Mouse (Mus musculus) heart, adult 11 months (tissue): Measurements from ENCODE around the gene Zfp467.

Experiments used
- DNase-seq: peaks from one replicate; pipeline ENCODE4 v3.0.0; 2022

Zfp467 gene

GRCm38 (mm10) chr6:48445181-48446101 lies at the start of gene Zfp467:
Gene Zfp467 (minus strand): TSS chr6:48445825.
- DNase-seq, result peak; percentile 98

DNA sequence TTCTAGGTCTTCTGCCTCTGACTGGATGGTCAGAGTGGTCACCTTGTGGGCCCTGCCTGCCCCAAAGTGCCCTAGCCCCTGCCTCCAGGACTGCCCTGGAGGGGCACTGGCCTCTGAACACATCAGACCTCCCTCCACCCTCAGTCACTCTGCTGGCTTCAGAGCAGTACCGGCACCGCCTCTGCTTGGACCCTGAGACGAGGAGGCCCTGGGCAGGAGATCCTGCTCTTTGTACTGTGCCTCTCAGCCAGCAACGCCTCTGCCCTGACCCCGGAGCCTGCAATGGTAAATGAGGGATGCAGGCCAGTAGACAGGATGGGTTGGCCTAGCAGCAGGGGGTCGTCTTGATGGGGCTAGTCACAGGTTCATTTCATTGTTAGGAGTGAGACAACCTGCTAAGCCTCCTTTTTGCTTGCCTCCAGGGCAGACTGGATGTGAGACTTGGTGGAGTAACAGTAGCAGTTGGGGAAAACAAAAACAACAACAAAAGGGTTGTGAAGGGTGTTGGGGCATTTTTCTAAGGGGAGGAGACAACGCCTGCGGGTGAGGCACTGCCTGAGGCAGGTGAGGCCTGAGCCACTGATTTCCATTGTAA lies 47.6 kb upstream of the Zfp467 start:
- no peak for DNase-seq

- no peak for DNase-seq
Observed at GRCm38 (mm10) chr6:48491361-48491760, 45.7 kb upstream of the Zfp467 start.

- no peak for DNase-seq
Observed at GRCm38 (mm10) chr6:48489741-48490140, 44.1 kb upstream of the Zfp467 start.

DNA sequence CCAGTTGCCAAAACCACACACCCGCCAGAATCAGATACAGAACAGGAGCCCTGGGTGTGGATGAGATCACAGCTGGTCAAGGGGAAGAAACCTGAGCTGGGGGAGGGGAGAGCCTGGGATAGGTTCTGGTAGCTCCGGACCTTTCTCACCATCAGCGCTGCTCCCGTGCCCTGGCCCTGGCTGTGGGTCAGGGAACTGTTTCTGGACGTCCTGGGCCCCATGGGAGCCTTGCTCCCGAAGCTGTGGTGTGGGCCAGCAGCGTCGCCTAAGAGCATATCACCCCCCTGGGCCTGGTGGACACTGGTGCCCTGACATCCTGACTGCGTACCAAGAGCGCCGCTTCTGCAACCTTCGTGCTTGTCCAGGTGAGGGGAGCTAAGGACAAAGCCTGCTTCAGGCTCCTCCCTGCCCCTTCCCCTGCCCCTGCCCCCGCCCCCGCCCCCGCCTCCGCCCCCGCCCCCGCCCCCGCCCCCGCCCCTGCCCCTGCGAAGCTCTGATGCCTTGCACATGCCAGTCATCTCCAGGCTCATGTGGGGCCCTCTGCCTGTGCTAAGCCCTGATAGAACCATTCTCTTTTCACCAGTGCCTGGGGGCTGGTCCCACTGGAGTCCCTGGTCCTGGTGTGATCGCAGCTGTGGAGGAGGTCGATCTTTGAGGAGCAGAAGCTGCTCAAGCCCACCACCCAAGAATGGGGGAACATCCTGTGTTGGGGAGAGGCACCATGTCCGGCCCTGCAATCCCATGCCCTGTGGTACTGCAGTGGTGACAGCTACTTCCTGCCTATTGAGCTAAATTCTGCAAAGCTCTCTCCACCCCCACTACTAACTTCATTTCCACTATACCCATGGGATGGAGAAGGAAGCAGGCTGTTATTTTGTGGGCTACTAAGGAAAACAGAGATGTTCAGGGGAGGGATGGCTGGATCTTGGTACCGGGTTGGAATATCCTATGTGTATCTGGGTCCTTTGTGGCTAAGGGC lies 42.4 kb upstream of the Zfp467 start:
- peak; percentile 97 for DNase-seq

DNA sequence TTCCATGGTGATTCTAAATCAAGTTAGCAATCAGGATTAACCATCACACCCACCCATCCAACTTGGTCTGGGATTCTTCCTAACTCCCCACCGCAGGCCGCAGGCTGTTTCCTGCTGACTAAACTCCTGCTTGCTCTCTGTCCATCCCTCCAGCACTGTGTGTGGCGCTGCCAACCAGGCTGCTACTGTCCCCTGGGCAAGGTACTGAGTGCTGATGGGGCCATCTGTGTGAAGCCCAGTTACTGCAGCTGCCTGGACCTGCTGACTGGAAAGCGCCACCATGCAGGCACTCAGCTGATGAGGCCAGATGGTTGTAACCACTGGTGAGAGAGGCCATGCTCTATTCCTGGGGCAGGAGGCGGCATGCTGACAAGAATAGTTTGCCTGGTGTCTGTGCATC lies 36.9 kb upstream of the Zfp467 start:
- DNase-seq, result no peak

DNA sequence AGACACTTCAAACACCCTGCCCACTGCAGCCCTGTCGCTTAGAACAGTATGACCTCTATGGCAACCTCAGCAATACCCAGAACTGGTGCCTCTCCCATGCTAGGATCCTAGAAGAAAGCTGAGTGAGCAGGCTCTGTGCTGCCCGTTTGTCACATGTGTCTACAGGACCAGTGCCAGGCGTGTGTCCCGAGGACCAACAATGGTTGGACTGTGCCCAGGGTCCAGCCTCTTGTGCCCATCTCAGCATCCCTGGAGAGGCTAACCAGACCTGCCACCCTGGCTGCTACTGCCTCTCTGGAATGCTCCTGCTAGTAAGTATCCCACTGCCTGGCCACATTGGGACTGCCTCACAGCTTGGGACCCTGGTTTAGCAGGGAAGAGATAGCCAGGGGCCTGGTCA lies 32.8 kb upstream of the Zfp467 start:
- DNase-seq, result no peak

- DNase-seq, result no peak
Observed at GRCm38 (mm10) chr6:48470739-48471138, 25.1 kb upstream of the Zfp467 start.

DNA sequence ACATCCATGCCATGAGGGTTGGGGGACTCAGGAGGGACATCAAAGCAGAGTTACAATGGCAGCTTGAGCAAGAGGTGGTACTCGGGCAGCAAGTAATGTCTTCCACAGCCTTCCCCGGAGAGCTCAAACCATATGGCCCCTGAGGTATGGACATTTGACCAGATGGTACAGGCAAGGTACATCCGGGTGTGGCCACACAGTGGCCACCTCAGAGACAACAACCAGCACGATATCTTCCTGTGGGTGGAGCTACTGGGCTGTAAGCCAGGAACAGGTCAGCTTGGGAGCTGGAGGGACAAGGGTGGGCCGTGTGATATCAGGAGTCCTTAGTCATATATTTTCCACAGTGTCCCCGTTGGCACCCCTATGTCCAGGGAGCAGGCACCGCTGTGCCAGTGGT lies 21.9 kb upstream of the Zfp467 start:
- DNase-seq, result no peak

DNA sequence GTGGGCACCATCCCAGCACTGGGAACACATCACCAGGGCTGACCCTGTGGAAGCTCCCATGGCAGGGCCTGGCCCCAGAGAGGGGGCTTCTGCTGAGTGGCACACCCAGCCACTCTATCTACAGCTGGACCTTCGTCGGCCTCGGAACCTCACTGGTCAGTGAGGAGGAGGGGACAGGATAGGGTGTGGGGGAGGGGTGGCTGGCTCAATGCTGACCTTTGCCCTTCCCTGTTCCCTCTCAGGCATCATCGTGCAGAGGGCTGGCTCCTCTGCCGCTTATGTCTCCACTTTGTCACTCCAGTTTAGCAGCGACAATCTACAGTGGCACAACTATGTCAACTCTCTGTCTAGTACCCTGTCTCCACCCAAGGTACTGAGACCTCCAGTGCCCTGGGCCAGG lies 21.1 kb upstream of the Zfp467 start:
- no peak for DNase-seq

DNA sequence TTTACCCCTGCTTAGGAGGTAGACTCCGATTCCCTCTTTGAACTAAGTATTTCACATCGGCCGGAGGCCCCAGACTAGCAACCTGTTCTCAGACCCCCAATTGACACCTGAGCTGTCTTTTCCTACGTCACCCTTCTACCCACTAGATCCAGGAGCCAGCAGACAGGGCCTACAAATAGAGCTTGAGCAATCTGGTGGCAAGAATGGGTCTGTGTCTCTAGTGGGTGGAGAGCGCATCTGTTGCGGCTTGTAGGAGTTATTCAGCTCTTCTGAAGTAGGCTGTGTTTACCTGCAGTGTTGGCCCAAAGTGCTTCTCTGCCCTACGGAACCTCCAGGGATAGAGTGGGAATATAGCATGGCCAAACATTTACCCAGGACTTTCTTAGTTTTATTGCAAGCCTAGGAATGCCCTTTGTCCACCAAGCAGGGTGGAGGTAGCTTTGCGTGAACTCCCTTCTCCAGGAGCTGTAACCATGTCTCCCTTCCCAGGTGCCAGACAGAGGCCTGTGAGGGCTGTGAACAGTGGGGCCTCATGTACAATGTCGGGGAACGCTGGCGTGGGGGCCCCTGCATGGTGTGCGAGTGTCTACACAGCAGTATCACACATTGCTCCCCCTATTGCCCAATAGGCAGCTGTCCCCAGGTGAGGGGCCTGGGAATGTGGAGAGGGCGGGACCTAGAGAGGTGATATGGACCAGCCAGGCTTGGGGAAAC lies 19.5 kb upstream of the Zfp467 start:
- DNase-seq, result no peak

DNA sequence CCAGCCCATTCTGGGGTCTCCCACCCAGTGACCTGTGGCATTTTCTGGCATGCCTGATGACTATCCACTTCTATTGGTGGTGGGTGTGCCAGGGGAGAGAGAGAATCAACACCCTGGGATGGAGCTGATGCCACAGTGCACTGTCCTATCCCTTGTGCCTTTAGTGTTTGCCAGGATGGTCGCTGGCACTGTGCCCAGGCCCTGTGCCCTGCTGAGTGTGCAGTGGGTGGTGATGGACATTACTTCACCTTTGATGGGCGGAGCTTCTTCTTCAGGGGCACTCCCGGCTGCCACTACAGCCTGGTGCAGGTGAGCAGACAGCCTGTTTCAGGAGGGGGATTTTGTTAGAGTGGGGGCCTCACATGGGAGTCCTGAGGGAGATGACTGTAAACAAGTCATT lies 7.1 kb upstream of the Zfp467 start:
- DNase-seq, result no peak

DNA sequence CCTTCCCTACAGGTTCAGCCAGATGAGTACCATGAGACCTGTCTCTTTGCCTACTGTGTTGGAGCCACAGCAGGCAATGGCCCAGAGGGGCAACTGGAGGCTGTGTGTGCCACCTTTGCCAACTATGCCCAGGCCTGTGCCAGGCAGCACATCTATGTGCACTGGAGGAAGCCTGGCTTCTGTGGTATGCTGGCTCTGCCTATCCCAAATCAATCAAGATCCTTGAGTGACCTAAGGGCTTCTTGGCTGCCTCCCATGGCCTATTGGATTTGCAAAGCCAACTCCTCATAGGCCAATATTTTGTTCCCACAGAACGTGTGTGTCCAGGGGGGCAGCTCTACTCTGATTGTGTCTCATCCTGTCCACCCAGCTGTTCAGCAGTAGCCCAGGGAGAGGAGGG lies 6.5 kb upstream of the Zfp467 start:
- DNase-seq, result no peak

DNA sequence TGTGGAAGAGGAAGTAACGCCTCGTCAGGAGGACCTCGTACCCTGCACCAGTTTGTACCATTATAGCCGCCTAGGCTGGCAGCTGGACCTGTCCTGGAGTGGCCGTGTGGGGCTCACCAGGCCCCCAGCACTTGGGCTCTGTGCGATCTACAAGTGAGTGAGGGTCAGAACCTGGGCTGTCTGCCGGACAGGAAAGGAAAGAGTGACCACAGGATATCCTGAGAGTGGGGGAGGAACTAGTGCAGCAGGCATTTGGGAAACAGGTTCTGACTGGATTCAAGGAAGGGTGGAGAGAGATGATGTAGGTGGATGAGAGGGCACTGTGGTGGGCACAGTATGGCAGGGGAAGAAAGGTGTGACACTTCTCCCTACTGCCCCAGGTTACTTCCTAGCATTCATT lies 2.9 kb upstream of the Zfp467 start:
- peak; percentile 94 for DNase-seq

- DNase-seq, result no peak
Observed at GRCm38 (mm10) chr6:48447929-48448328, 2.3 kb upstream of the Zfp467 start, which contains the start of gene Sspo. Gene Sspo (plus strand): TSS chr6:48448229.

- no peak for DNase-seq
Observed at GRCm38 (mm10) chr6:48446896-48447295, 1.3 kb upstream of the Zfp467 start.

DNA sequence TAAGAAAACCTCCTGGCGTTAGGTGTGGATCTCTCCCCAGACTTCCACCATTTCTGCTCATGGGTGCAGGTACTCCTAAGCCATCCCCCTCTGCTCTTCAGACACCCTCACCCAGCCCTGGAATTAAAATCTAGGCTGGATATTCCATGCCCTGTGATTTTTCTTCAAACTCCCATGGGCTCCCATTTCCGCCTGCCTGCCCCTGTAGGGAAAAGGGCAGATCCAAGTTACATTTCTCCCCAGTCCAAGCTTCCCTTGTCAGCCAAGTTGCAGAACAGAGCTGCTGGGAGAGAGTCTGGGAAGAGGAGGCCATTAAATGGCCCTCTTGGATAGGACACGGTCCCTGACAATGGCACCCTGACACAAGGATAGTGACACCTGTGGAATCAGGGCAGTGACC lies 631 bp upstream of the Zfp467 start:
- peak; percentile 96 for DNase-seq

DNA sequence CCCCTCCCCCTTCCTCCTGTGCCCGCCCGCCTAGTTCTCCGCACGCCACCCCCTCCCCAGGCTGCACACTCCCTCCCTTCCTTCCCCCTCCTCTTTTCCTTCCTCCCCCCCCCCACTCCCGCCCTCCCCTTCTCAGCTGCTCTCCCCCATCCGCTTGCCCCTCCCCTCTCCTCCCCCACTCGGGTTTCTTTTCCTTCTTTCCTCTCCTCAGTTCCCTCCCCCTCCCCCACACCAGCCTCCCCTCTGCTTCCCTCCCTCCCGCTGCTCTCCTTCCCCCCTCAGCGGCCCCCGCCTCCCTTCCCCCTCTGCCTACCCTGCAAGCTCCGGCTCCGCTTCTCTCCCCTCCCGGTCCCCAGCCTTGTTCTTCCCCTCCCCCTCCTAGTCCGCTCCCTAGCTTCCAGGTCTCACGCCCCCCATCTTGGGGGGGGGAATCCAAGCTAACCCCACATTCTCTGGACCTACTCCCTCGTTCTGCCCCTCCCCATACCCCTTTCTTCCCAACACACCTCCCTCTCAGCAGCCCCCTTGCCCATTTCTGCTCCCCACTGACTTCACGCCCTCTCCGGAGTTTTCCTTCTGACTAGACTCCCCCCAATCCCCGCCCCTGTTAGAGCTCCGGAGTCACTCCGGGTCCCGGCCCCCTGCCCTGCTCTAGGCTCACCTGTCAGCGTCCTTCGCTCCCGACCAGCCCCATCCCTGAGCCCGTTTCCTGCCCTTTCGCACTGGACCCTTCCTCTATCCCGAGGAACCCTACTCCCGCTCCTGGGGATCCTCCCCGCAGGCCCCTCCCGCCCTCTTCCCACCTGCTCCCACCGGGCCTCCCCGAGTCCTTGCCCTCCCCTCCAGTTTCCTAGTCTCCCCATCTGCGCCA lies 1.1 kb downstream of the Zfp467 start:
- peak; percentile 99 for DNase-seq

- peak; percentile 100 for DNase-seq
Observed at GRCm38 (mm10) chr6:48443592-48444309, 1.9 kb downstream of the Zfp467 start.

DNA sequence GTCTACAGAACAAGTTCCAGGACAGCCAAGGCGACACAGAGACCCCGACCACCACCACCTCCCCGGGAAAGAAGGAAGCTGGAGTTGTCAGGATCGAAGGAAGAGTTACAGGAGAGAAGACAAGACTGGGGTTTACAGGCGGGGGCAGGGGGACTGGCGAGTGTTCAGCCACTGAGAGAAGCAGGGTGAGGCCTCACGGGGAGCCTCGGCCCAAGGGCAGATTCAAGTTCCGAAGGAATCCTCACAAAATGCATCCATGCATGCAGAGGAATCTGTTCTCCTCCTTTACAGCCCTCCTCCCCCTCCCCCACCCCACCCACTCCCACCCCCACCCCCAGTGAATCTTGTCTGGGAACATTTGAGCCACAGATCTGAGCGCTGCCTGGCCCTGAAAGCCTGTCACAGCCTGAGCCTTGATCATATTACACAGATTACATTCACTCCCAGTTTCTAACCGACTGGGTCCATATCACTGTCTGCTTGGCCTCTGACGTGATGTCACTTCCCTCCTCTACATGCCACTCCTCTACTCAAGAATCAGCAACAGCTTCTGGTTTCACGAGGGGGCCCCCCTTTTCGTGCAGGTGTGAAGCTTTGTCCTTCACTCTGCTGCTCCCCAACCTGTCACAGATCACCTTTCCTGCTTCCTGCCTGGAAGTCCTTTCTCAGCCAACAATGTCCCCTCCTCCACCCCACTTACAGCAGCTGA lies 5.2 kb downstream of the Zfp467 start:
- DNase-seq, result no peak
